Mouse (Mus musculus) midbrain, embryonic 14.5 days (tissue): ENCODE results near the gene E2f6. TPM values are rescaled to one million over a fixed set of nuclear protein-coding genes. Genes with fewer than 3 reads are reported as not detected.

Source experiments
- ATAC-seq: fragments of 200-750 bp; cut with Nextera tagmentation; 2 replicates; pipeline ENCODE4 v1.8.0; 2017; ENCODE audit warnings: moderate number of reproducible peaks, moderate library complexity; ENCODE audit not compliant: low FRiP score, low TSS enrichment
- DNase-seq: peaks from one replicate; pipeline ENCODE4 v3.0.0-alpha.2; 2015
- H3K27ac ChIP-seq: fragments of 300-500 bp; sonication (generic); replicated peaks from 2 replicates; pipeline ENCODE4 v1.5.1; 2014; ENCODE audit warnings: mild to moderate bottlenecking, low read depth, low read length, moderate library complexity
- H3K27me3 ChIP-seq: fragments of 300-500 bp; sonication (generic); 2 replicates; pipeline ENCODE4 v1.6.1; 2014; ENCODE audit warnings: low read length, control low read depth, mixed read lengths; ENCODE audit not compliant: control insufficient read depth, insufficient read depth
- H3K36me3 ChIP-seq: fragments of 300-500 bp; sonication (generic); 2 replicates; pipeline ENCODE4 v1.6.1; 2014; ENCODE audit warnings: low read length, control low read depth; ENCODE audit not compliant: control insufficient read depth, insufficient read depth
- H3K4me1 ChIP-seq: fragments of 300-500 bp; sonication (generic); 2 replicates; pipeline ENCODE4 v1.6.1; 2014; ENCODE audit warnings: mild to moderate bottlenecking, antibody characterized with exemption, low read length, control low read depth; ENCODE audit not compliant: control insufficient read depth, insufficient read depth
- H3K4me2 ChIP-seq: fragments of 300-500 bp; sonication (generic); 2 replicates; pipeline ENCODE4 v1.6.1; 2014; ENCODE audit warnings: mild to moderate bottlenecking, low read length, moderate library complexity
- H3K4me3 ChIP-seq: fragments of 300-500 bp; sonication (generic); replicated peaks from 2 replicates; pipeline ENCODE4 v1.5.1; 2014; ENCODE audit warnings: low read depth, low read length
- H3K9ac ChIP-seq: fragments of 300-500 bp; sonication (generic); replicated peaks from 2 replicates; pipeline ENCODE4 v1.6.1; 2014; ENCODE audit warnings: mild to moderate bottlenecking, low read length, moderate library complexity
- H3K9me3 ChIP-seq: fragments of 300-500 bp; sonication (generic); 2 replicates; pipeline ENCODE4 v1.6.1; 2016; ENCODE audit warnings: low read length, control low read depth, mixed read lengths; ENCODE audit not compliant: control insufficient read depth
- WGBS: fragments of 180-500 bp; shearing (Covaris S2); extraction: QIAGEN DNeasy Blood & Tissue Kit; methylation state at CpG from one replicate; pipeline ENCODE4 v1.1.7; 2014; 5-methylcytosine and 5-hydroxymethylcytosine counted together
- polyA plus RNA-seq: library from polyadenylated mRNA; unstranded; fragments of >200 nt; fragmentation: Nextera tagmentation; extraction: Ambion mirVana; gene quantifications from 2 replicates; pipeline ENCODE4 v1.2.1, GENCODE M21; 2014

E2f6 gene
- polyA plus RNA-seq, 1 experiment from 2014 or later, result 36.9 TPM

GRCm38 (mm10) chr12:16870405-16871068 is 59.8 kb downstream of the E2f6 start:
- H3K27ac ChIP-seq, result peak overlapping the region; percentile 8; the same call in 1 of the 2 replicates
- ATAC-seq, result no peak
- 58% methylated on average over 8 of the region's 8 CpGs for WGBS

GRCm38 (mm10) chr12:16872006-16872405 is 61.2 kb downstream of the E2f6 start:
- WGBS, result 86% methylated on average over 1 of the region's 1 CpGs
- Histone ChIP-seq H3K4me2 (no peak overlapping the region), H3K4me3 (no peak overlapping the region), H3K27ac (no peak overlapping the region), H3K4me1 (peaks cover 6% of the 10 kb centered on the region; the same call in 1 of the 2 replicates), H3K9me3 (no peaks in the 10 kb centered on the region), H3K27me3 (no peaks in the 10 kb centered on the region), H3K9ac (no peak overlapping the region), H3K36me3 (no peaks in the 10 kb centered on the region)
- no peak for DNase-seq
- ATAC-seq, result no peak

More at GRCm38 (mm10) chr12:16870405-16871068, 59.8 kb downstream of the E2f6 start:
- H3K4me2 ChIP-seq, result no peak overlapping the region
- H3K9me3 ChIP-seq, result no peaks in the 10 kb centered on the region
- H3K36me3 ChIP-seq, result no peaks in the 10 kb centered on the region
- no peak for DNase-seq
- H3K4me1 ChIP-seq, result peaks cover 6% of the 10 kb centered on the region; the same call in 1 of the 2 replicates
- no peaks in the 10 kb centered on the region for H3K27me3 ChIP-seq
- no peak overlapping the region for H3K4me3 ChIP-seq
- H3K9ac ChIP-seq, result no peak overlapping the region

GRCm38 (mm10) chr12:16872926-16873464 is 62.2 kb downstream of the E2f6 start:
- DNase-seq (no peak), ATAC-seq (no peak)
- Histone ChIP-seq H3K27ac (no peak overlapping the region), H3K4me3 (no peak overlapping the region), H3K36me3 (no peaks in the 10 kb centered on the region), H3K4me2 (no peak overlapping the region), H3K9me3 (no peaks in the 10 kb centered on the region), H3K4me1 (peaks cover 6% of the 10 kb centered on the region; the same call in 1 of the 2 replicates), H3K9ac (no peak overlapping the region), H3K27me3 (no peaks in the 10 kb centered on the region)
- WGBS, result 88% methylated on average over 7 of the region's 7 CpGs

- Histone ChIP-seq H3K27me3 (no peaks in the 10 kb centered on the region), H3K9ac (no peak overlapping the region), H3K4me1 (peaks cover 6% of the 10 kb centered on the region; the same call in 1 of the 2 replicates), H3K27ac (no peak overlapping the region), H3K9me3 (no peaks in the 10 kb centered on the region), H3K4me2 (no peak overlapping the region), H3K4me3 (no peak overlapping the region), H3K36me3 (no peaks in the 10 kb centered on the region)
- DNase-seq (no peak), ATAC-seq (no peak)
- 93% methylated on average over 7 of the region's 7 CpGs for WGBS
These were observed 62.8 kb downstream of the E2f6 start for GRCm38 (mm10) chr12:16873549-16873948.

- WGBS, result 58% methylated on average over 2 of the region's 2 CpGs
- H3K4me3 ChIP-seq, result no peak overlapping the region
- H3K27me3 ChIP-seq, result no peaks in the 10 kb centered on the region
- H3K36me3 ChIP-seq, result no peaks in the 10 kb centered on the region
- peaks cover 5% of the 10 kb centered on the region; the same call in 1 of the 2 replicates for H3K4me1 ChIP-seq
- no peak for DNase-seq
- no peaks in the 10 kb centered on the region for H3K9me3 ChIP-seq
- H3K9ac ChIP-seq, result no peak overlapping the region
- no peak overlapping the region for H3K4me2 ChIP-seq
- no peak overlapping the region for H3K27ac ChIP-seq
- ATAC-seq, result no peak
These were observed 63.3 kb downstream of the E2f6 start for GRCm38 (mm10) chr12:16874086-16874485.

- H3K4me2 ChIP-seq, result no peak overlapping the region
- no peaks in the 10 kb centered on the region for H3K36me3 ChIP-seq
- H3K4me3 ChIP-seq, result no peak overlapping the region
- no peaks in the 10 kb centered on the region for H3K27me3 ChIP-seq
- DNase-seq, result no peak
- no peak overlapping the region for H3K27ac ChIP-seq
- WGBS, result 82% methylated on average over 4 of the region's 4 CpGs
- no peaks in the 10 kb centered on the region; the same call in 1 of the 2 replicates for H3K4me1 ChIP-seq
- H3K9me3 ChIP-seq, result no peaks in the 10 kb centered on the region
- no peak overlapping the region for H3K9ac ChIP-seq
- no peak for ATAC-seq
These were observed 64.5 kb downstream of the E2f6 start for GRCm38 (mm10) chr12:16875269-16875668.

- DNase-seq (no peak), ATAC-seq (no peak)
- H3K9me3 ChIP-seq, result no peaks in the 10 kb centered on the region
- 83% methylated on average over 7 of the region's 7 CpGs for WGBS
- no peaks in the 10 kb centered on the region for H3K36me3 ChIP-seq
- no peak overlapping the region for H3K9ac ChIP-seq
- H3K4me3 ChIP-seq, result no peak overlapping the region
- no peak overlapping the region for H3K27ac ChIP-seq
- H3K4me1 ChIP-seq, result no peaks in the 10 kb centered on the region
- H3K27me3 ChIP-seq, result no peaks in the 10 kb centered on the region
- no peak overlapping the region for H3K4me2 ChIP-seq
These were observed 64.9 kb downstream of the E2f6 start for GRCm38 (mm10) chr12:16875678-16876077.

GRCm38 (mm10) chr12:16876667-16877066 is 65.9 kb downstream of the E2f6 start:
- Histone ChIP-seq H3K9me3 (no peaks in the 10 kb centered on the region), H3K9ac (no peak overlapping the region), H3K36me3 (no peaks in the 10 kb centered on the region), H3K4me2 (no peak overlapping the region), H3K27me3 (no peaks in the 10 kb centered on the region), H3K4me1 (no peaks in the 10 kb centered on the region), H3K4me3 (no peak overlapping the region), H3K27ac (no peak overlapping the region)
- ATAC-seq (no peak), DNase-seq (no peak)
- WGBS, result 35% methylated on average over 3 of the region's 3 CpGs

- H3K36me3 ChIP-seq, result no peaks in the 10 kb centered on the region
- ATAC-seq (no peak), DNase-seq (no peak)
- no peak overlapping the region for H3K4me3 ChIP-seq
- no peak overlapping the region for H3K27ac ChIP-seq
- H3K4me1 ChIP-seq, result no peaks in the 10 kb centered on the region
- no peaks in the 10 kb centered on the region for H3K9me3 ChIP-seq
- WGBS, result 62% methylated on average over 5 of the region's 5 CpGs
- H3K9ac ChIP-seq, result no peak overlapping the region
- H3K27me3 ChIP-seq, result no peaks in the 10 kb centered on the region
- H3K4me2 ChIP-seq, result no peak overlapping the region
These were observed 66.4 kb downstream of the E2f6 start for GRCm38 (mm10) chr12:16877141-16877540.
